Mouse (Mus musculus) midbrain, embryonic 13.5 days (tissue): ENCODE measurements around the gene Bpifa2. TPM values are rescaled to one million over a fixed set of nuclear protein-coding genes. Genes with fewer than 3 reads are reported as not detected.

Source experiments
- ATAC-seq: fragments of 200-750 bp; cut with Nextera tagmentation; 2 replicates; pipeline ENCODE4 v1.8.0; 2017; ENCODE audit warnings: mild to moderate bottlenecking, moderate TSS enrichment, moderate library complexity
- H3K27ac ChIP-seq: fragments of 300-500 bp; sonication (generic); 2 replicates; pipeline ENCODE4 v1.5.1; 2015; ENCODE audit warnings: inconsistent platforms, mild to moderate bottlenecking, moderate library complexity
- H3K27me3 ChIP-seq: fragments of 300-500 bp; sonication (generic); 2 replicates; pipeline ENCODE4 v1.6.1; 2015; ENCODE audit warnings: mild to moderate bottlenecking, inconsistent platforms
- H3K36me3 ChIP-seq: fragments of 300-500 bp; sonication (generic); 2 replicates; pipeline ENCODE4 v1.6.1; 2015; ENCODE audit warnings: mild to moderate bottlenecking, inconsistent platforms
- H3K4me1 ChIP-seq: fragments of 300-500 bp; sonication (generic); replicated peaks from 2 replicates; pipeline ENCODE4 v1.6.1; 2015; ENCODE audit warnings: inconsistent platforms
- H3K4me2 ChIP-seq: fragments of 300-500 bp; sonication (generic); replicated peaks from 2 replicates; pipeline ENCODE4 v1.6.1; 2015; ENCODE audit warnings: moderate library complexity, mild to moderate bottlenecking, inconsistent platforms
- H3K4me3 ChIP-seq: fragments of 300-500 bp; sonication (generic); replicated peaks from 2 replicates; pipeline ENCODE4 v1.5.1; 2015; ENCODE audit warnings: mild to moderate bottlenecking, inconsistent platforms
- H3K9ac ChIP-seq: fragments of 300-500 bp; sonication (generic); replicated peaks from 2 replicates; pipeline ENCODE4 v1.6.1; 2015; ENCODE audit warnings: mild to moderate bottlenecking, inconsistent platforms
- H3K9me3 ChIP-seq: fragments of 300-500 bp; sonication (generic); 2 replicates; pipeline ENCODE4 v1.6.1; 2016; ENCODE audit warnings: mild to moderate bottlenecking, inconsistent platforms
- WGBS: fragments of 180-500 bp; shearing (Covaris S2); methylation state at CpG from one replicate; pipeline ENCODE4 v1.1.7; 2015; 5-methylcytosine and 5-hydroxymethylcytosine counted together
- polyA plus RNA-seq: library from polyadenylated mRNA; unstranded; fragments of >200 nt; fragmentation: Nextera tagmentation; extraction: Ambion mirVana; gene quantifications from 2 replicates; pipeline ENCODE4 v1.2.1, GENCODE M21; 2015

Gene Bpifa2
- polyA plus RNA-seq = not detected in 2 replicates

DNA sequence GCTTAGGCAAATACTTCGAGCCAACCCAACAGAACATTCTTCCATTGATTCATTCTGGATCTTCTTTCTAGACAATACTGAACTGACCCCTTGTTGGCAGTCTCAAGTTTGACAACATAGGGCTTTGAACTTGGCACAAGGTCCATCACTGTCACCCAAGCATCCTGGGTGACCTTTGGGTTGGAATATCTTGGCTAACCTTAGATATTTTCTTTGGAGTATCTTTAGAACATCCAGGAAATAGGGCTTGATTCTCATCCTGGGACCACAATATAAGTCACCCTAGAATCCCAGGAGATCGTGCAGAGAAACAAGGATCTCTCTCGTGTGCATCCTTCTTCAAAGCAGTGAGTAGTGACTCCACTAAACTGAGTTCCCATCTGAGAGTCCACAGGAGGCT is at the start of gene Bpifa2:
TSS of gene Bpifa2 (plus strand) at position 301 of the 400 bp plus-strand sequence.
- Histone ChIP-seq H3K36me3 (no peaks in the 10 kb centered on the region), H3K9me3 (no peaks in the 10 kb centered on the region), H3K4me3 (no peak within 1 kb of the TSS), H3K27ac (no peak within 1 kb of the TSS), H3K4me2 (no peak within 1 kb of the TSS), H3K27me3 (no peaks in the 10 kb centered on the region), H3K4me1 (no peaks in the 10 kb centered on the region), H3K9ac (no peak within 1 kb of the TSS)
- 78% methylated on average over 3 of the region's 3 CpGs for WGBS
- no peak for ATAC-seq

DNA sequence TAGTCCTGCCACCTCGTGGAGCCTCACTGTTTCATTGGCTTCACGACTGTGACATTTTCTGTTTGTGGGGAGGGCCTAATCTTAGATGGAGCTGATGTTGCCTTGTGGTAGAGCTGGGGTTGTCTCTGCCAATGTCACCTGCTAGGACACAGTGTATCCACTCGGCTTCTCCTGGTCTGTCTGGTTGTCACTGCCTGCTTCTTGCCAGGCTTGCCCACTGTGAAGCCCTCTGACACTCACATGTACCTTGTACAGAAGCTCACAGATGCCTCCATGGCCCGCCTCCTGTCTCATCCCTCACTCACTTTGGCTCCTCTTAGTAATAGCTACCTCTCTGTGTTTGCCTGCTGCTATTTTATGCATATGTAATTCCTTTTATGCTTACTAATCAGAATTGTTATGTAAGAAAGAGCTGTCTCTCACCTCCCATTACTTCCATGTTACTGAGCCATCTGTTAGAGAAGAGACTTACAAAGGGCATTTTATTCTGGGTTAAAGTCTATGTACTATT is 45.2 kb upstream of the Bpifa2 start:
- H3K27ac ChIP-seq = no peak overlapping the region
- ATAC-seq = no peak
- no peak overlapping the region for H3K4me2 ChIP-seq
- 83% methylated on average over 4 of the region's 4 CpGs for WGBS
- H3K4me3 ChIP-seq = no peak overlapping the region
- no peaks in the 10 kb centered on the region for H3K4me1 ChIP-seq
- no peaks in the 10 kb centered on the region for H3K9me3 ChIP-seq
- no peak overlapping the region for H3K9ac ChIP-seq
- no peaks in the 10 kb centered on the region for H3K36me3 ChIP-seq
- H3K27me3 ChIP-seq = no peaks in the 10 kb centered on the region

DNA sequence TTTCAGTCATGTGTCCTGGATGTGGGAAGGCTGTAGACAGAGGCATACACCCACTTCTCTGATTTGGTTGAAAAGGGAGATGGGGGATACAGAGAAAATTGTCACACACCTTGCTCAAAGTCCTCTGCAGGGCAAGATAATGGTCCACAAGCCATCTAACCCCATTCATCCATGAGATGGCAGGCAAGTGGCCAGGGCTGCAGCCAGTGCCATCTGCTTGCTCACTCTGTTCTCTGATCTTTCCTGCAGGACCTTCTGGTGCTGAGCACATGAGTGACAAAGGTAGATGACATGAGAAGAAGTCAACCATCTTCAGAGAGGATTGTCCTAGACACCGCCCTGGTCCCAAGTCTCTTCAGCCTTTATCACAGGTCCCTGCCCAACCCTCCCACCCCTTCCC is 44.7 kb upstream of the Bpifa2 start:
- H3K27me3 ChIP-seq = no peaks in the 10 kb centered on the region
- H3K9ac ChIP-seq = no peak overlapping the region
- H3K9me3 ChIP-seq = no peaks in the 10 kb centered on the region
- H3K4me3 ChIP-seq = no peak overlapping the region
- H3K27ac ChIP-seq = no peak overlapping the region
- H3K4me1 ChIP-seq = no peaks in the 10 kb centered on the region
- no peak for ATAC-seq
- H3K4me2 ChIP-seq = no peak overlapping the region
- H3K36me3 ChIP-seq = no peaks in the 10 kb centered on the region
- WGBS = 100% methylated on average over 1 of the region's 1 CpGs

DNA sequence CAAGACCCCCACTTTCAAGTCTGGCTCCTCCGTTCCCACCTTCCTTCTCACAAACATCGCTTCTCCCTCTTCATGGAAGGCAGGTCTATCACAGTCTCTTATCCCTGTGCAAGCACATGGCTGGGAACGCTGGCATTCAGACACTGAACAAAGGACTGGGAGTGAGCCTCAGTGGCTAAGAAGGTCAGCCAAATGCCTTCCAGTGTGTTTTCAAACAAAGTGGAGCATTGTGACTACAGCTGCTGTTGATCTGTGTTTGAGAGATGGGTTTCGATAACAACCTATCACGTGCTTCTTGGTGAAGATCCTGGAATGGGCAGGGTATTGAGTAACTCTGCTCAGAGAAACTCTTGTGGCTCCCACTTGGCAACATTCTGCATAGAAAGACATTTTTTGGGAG is 37.8 kb upstream of the Bpifa2 start:
- no peaks in the 10 kb centered on the region for H3K27me3 ChIP-seq
- 69% methylated on average over 5 of the region's 5 CpGs for WGBS
- H3K4me1 ChIP-seq = no peaks in the 10 kb centered on the region

DNA sequence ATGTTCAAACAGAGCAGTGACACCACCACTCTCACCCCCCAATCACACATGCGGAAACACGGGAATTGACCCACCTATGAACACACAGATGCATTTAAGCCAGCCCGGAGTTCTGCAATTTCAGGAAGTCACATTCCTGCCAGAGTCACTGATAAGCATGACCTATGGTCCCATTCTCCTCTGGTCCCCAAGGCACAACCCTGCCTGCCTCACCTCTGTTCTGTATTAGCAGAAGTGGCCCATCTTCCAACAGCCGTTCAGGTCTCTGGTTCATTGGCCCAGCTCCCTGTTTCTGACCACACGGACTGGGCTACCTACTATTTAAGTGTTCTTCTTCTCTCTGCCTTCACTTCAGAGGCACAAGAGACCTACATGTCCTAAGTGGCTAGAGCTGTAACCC is 33.5 kb upstream of the Bpifa2 start, which contains the start of gene Bpifa6:
TSS of gene Bpifa6 (plus strand) at position 364 of the 400 bp plus-strand sequence.
- H3K9me3 ChIP-seq = no peaks in the 10 kb centered on the region
- H3K36me3 ChIP-seq = no peaks in the 10 kb centered on the region
- no peaks in the 10 kb centered on the region for H3K27me3 ChIP-seq
- ATAC-seq = no peak
- no peak within 1 kb of the TSS for H3K4me3 ChIP-seq
- H3K9ac ChIP-seq = no peak within 1 kb of the TSS
- 92% methylated on average over 5 of the region's 5 CpGs for WGBS
- H3K4me2 ChIP-seq = no peak within 1 kb of the TSS
- H3K4me1 ChIP-seq = no peaks in the 10 kb centered on the region
- no peak within 1 kb of the TSS for H3K27ac ChIP-seq

More for the DNA sequence above, 37.8 kb upstream of the Bpifa2 start:
- Histone ChIP-seq H3K4me3 (no peak overlapping the region), H3K36me3 (no peaks in the 10 kb centered on the region), H3K4me2 (no peak overlapping the region), H3K9me3 (no peaks in the 10 kb centered on the region), H3K27ac (no peak overlapping the region), H3K9ac (no peak overlapping the region)
- ATAC-seq = no peak

DNA sequence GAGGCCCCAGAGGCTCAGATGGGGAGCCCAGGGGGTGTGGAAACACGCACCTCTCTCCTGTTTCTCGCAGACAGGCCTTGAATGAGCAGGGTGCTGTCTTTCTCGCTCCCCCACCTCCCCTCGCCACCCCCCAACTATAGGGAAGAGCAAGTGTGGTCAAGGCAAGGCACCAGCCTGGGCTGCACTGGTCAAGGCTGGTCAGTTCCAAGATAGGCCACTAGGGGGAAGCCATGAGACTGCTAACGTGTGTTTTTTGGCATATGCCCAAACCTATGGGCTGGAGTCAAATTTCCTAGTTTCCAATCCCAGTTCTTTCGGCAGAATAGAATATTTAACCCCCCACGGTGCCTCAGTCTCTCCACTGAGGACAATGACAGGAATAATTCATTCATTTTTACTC is 12.3 kb upstream of the Bpifa2 start:
- 5% methylated on average over 7 of the region's 7 CpGs for WGBS
- Histone ChIP-seq H3K4me3 (no peak overlapping the region), H3K4me1 (no peaks in the 10 kb centered on the region), H3K36me3 (no peaks in the 10 kb centered on the region), H3K4me2 (no peak overlapping the region), H3K9ac (no peak overlapping the region), H3K27ac (no peak overlapping the region), H3K9me3 (no peaks in the 10 kb centered on the region), H3K27me3 (no peaks in the 10 kb centered on the region)
- peak; percentile 55; the same call in 1 of the 2 replicates for ATAC-seq

DNA sequence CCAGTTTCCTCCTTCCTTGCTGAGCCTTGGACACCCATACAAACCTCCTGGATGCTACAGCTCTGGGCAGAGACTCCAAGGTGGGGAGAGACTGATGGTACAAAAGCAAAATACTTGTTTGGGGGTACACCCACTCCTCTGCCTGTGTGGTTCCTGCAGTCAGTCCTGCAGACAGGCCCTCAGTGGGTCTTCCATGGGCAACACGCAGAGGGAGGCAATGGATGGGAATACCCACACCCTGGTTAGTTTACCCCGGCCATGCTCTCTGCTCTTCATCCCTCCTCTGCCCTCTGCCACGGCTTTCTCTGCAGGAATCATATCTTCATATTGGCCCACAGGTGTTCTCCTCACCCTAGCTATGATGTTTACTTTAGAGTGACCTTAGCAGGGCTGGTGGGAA is 7.6 kb upstream of the Bpifa2 start:
- Histone ChIP-seq H3K36me3 (no peaks in the 10 kb centered on the region), H3K9ac (no peak overlapping the region), H3K4me1 (no peaks in the 10 kb centered on the region), H3K9me3 (no peaks in the 10 kb centered on the region), H3K4me2 (no peak overlapping the region), H3K27ac (no peak overlapping the region), H3K4me3 (no peak overlapping the region), H3K27me3 (no peaks in the 10 kb centered on the region)
- no peak for ATAC-seq
- WGBS = 80% methylated on average over 3 of the region's 3 CpGs

DNA sequence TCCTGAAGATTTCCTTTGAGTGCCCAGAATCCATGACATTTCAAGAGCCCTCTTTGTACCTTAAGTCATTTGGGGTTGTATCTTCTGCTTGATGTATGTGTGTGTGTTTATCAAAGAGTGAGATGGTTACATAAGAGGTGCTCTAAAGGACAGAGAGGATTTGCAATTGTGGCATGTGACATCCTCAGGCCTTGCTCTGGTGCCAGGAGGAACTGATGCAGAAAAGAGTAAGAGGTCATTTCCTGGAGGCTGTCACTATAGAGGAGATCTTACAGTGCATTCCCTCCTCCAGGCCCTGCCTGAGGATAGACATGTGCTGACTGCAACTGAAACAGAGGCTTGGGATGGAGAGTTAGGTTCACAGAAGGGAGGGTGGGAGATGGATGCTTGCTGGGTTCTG is 7.0 kb upstream of the Bpifa2 start:
- no peaks in the 10 kb centered on the region for H3K27me3 ChIP-seq
- H3K27ac ChIP-seq = no peak overlapping the region
- H3K4me2 ChIP-seq = no peak overlapping the region
- ATAC-seq = no peak
- H3K4me1 ChIP-seq = no peaks in the 10 kb centered on the region
- no peaks in the 10 kb centered on the region for H3K36me3 ChIP-seq
- no peak overlapping the region for H3K9ac ChIP-seq
- no peak overlapping the region for H3K4me3 ChIP-seq
- H3K9me3 ChIP-seq = no peaks in the 10 kb centered on the region

DNA sequence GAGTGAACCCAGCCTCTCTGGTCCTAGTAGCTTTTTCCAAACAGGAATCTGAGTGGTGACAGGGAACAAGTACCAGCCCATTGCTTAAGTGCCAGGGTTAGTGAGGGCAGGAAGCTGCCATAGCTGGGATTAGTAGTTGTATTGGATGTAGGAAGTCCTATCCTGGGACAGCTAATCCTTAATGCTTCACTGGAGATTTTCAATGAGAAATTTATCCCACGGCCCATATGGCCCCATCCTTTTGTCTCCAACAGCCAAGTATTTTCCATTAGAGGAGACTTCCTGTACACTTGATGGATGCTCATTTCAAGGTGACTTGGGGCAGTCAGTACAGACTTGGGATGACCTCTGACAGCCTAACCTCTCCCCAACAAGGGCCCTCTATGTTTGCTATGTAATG is 3.6 kb upstream of the Bpifa2 start:
- no peak for ATAC-seq

DNA sequence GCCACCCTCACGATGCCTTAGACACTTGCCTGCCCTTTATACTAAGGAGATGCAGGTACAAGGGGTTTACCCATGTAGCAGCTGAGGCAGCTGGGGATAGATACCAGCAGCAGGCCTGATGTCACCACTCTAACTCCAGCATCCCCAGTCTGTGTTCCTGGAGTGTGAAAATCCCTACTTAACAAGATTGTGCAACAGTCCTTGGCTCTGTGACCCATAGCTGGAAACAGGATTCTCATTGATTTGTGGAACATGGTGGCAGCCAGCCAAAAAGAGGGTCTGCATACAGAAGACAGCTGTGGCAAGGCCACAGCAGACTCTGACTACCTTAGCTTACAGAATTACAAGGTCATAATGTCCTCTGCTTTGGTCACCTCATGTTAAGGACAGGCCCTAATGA is 3.0 kb upstream of the Bpifa2 start:
- H3K27me3 ChIP-seq = no peaks in the 10 kb centered on the region
- H3K9me3 ChIP-seq = no peaks in the 10 kb centered on the region
- no peaks in the 10 kb centered on the region for H3K4me1 ChIP-seq
- WGBS = 93% methylated on average over 1 of the region's 1 CpGs
- H3K4me3 ChIP-seq = no peak overlapping the region
- no peak for ATAC-seq
- H3K9ac ChIP-seq = no peak overlapping the region
- no peak overlapping the region for H3K4me2 ChIP-seq
- no peak overlapping the region for H3K27ac ChIP-seq
- H3K36me3 ChIP-seq = no peaks in the 10 kb centered on the region

More for the DNA sequence above, 3.6 kb upstream of the Bpifa2 start:
- 30% methylated on average over 1 of the region's 1 CpGs for WGBS
- Histone ChIP-seq H3K4me1 (no peaks in the 10 kb centered on the region), H3K9me3 (no peaks in the 10 kb centered on the region), H3K27me3 (no peaks in the 10 kb centered on the region), H3K27ac (no peak overlapping the region), H3K4me2 (no peak overlapping the region), H3K9ac (no peak overlapping the region), H3K36me3 (no peaks in the 10 kb centered on the region), H3K4me3 (no peak overlapping the region)

DNA sequence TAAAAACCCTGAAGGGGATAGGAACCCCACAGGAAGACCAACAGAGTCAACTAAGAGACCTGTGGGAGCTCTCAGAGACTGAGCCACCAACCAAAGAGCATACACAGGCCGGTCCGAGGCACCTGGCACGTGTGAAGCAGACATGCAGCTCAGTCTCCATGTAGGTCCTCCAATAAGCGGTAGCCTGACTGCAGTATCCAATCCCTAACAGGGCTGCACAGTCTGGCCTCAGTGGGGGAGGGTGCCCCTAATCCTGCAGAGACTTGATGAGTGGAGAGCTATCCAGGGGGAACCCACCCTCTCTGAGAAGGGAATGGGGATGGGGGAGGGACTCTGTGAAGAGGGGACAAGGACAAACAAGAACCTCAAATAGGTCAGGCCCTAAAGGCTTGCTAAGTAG is 2.3 kb upstream of the Bpifa2 start:
- 81% methylated on average over 4 of the region's 4 CpGs for WGBS
- H3K27ac ChIP-seq = no peak overlapping the region
- ATAC-seq = no peak
- H3K4me2 ChIP-seq = no peak overlapping the region
- no peak overlapping the region for H3K9ac ChIP-seq
- no peaks in the 10 kb centered on the region for H3K36me3 ChIP-seq
- no peak overlapping the region for H3K4me3 ChIP-seq
- H3K4me1 ChIP-seq = no peaks in the 10 kb centered on the region
- no peaks in the 10 kb centered on the region for H3K9me3 ChIP-seq
- H3K27me3 ChIP-seq = no peaks in the 10 kb centered on the region

DNA sequence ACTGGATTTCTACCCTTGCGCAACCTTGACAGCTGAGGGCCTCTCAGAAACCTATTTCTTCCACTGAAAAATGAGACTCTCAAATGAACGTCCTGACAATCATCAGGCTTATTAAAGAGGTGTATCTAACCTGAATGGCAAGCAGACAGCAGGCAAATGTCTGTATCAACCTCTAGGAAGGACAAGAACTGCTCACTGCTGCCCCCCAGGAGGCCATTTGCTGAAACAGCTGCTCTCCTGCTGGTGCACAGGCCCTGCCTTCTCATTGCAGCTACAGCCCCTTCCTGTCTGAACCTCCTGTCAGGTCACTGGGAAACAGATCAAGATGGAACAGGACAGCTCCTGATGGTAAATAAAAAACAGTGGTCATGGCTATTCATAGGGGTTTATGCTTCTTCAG is 1.7 kb upstream of the Bpifa2 start:
- H3K9ac ChIP-seq = no peak overlapping the region
- H3K4me2 ChIP-seq = no peak overlapping the region
- H3K4me3 ChIP-seq = no peak overlapping the region
- no peaks in the 10 kb centered on the region for H3K36me3 ChIP-seq
- ATAC-seq = no peak
- no peak overlapping the region for H3K27ac ChIP-seq
- no peaks in the 10 kb centered on the region for H3K9me3 ChIP-seq
- H3K4me1 ChIP-seq = no peaks in the 10 kb centered on the region
- H3K27me3 ChIP-seq = no peaks in the 10 kb centered on the region
- 88% methylated on average over 2 of the region's 2 CpGs for WGBS

DNA sequence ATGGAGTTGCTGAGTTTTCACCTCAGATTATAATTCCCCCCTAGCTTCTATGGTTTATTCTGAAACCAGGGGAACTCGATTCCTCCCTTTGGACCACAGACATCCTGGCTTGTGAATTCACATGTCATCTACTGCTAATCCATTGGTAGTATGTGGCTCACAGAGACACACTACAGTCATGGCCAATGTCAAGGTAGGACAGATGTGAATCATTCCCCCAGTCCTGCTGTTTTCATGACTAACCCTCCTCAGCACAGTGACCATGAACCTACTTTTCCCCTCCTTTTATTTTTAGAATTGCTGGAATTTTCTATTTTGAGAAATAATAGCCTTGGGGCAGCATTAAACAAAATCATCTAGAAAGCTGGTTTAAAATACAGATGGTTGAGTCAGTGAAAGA is 684 bp upstream of the Bpifa2 start:
- ATAC-seq = no peak
- WGBS = 92% methylated on average over 1 of the region's 1 CpGs
- Histone ChIP-seq H3K27ac (no peak overlapping the region), H3K4me3 (no peak overlapping the region), H3K36me3 (no peaks in the 10 kb centered on the region), H3K9ac (no peak overlapping the region), H3K4me1 (no peaks in the 10 kb centered on the region), H3K9me3 (no peaks in the 10 kb centered on the region), H3K27me3 (no peaks in the 10 kb centered on the region), H3K4me2 (no peak overlapping the region)
